ENCODE assay signal across 16 mouse cellular contexts in the genomic region with DNA sequence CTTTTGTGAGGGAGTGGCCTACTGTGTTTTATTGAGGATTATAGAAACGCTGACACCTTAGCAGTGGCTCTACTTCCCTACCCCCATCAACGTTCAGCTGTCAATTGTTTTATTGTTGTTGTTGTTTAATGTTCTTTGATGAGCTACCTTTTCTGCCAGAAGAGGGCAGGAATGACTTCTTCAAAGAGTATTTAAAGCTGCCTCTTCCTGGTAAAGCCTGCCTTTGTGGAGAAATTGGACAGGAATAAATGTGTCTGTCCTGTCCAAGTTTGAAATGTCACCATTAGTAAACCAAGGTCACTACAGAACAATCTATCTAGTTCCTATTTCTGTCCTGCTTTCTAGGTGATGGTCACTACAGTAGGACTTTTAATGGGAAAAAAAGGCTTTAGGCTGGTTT. TPM values are rescaled to one million over a fixed set of nuclear protein-coding genes. Genes with fewer than 3 reads are reported as not detected.
"Had no signal": no experiment of that assay in that cellular context is flagged by ENCODE, and none has a peak within 500 bp of the region (broad histone marks: within the 10 kb centered on the region; RNA-seq: fewer than 3 reads in every experiment).

No protein-coding gene starts in this region.

- H3K27me3 ChIP-seq: intestine, embryonic 15.5 days; neural tube, embryonic 12.5 days; neural tube, embryonic 15.5 days had no signal

- H3K4me2 ChIP-seq: intestine, embryonic 15.5 days; liver, embryonic 13.5 days; midbrain, embryonic 13.5 days; neural tube, embryonic 12.5 days; neural tube, embryonic 15.5 days had no signal

- H3K27ac ChIP-seq: intestine, embryonic 15.5 days; kidney, postnatal 0 days; liver, embryonic 13.5 days; midbrain, embryonic 10.5 days; midbrain, embryonic 13.5 days; neural tube, embryonic 12.5 days; neural tube, embryonic 15.5 days had no signal

- H3K9me3 ChIP-seq: intestine, embryonic 15.5 days; liver, embryonic 13.5 days; megakaryocyte, embryonic 14.5 days; midbrain, embryonic 10.5 days; midbrain, embryonic 13.5 days; neural tube, embryonic 12.5 days; neural tube, embryonic 15.5 days had no signal

- ATAC-seq: intestine, embryonic 15.5 days; midbrain, embryonic 13.5 days had no signal

- H3K4me3 ChIP-seq: intestine, embryonic 15.5 days; liver, embryonic 13.5 days; megakaryocyte, embryonic 14.5 days; midbrain, embryonic 10.5 days; midbrain, embryonic 13.5 days; neural tube, embryonic 12.5 days; neural tube, embryonic 15.5 days had no signal

- H3K9ac ChIP-seq: intestine, embryonic 15.5 days; liver, embryonic 13.5 days; midbrain, embryonic 13.5 days; neural tube, embryonic 12.5 days; neural tube, embryonic 15.5 days had no signal

- DNase-seq: kidney, adult 2 months; liver, embryonic 13.5 days; lung, adult 2 months; lung, postnatal 36 days; retina, postnatal 1 day; right cerebral cortex, postnatal 25 days; thymus, adult 18-20 months; thymus, postnatal 36 days had no signal

RNA-seq across cellular contexts. Expression of a gene that starts 56.2 kb away (rescaled TPM):
- total RNA-seq: layer of hippocampus, postnatal 10 days had no signal
- polyA plus RNA-seq: midbrain, embryonic 13.5 days had no signal
